Mouse (Mus musculus) limb, embryonic 14.5 days (tissue): Measurements from ENCODE around the gene Galnt12. TPM values are rescaled to one million over a fixed set of nuclear protein-coding genes. Genes with fewer than 3 reads are reported as not detected.

Source experiments
- ATAC-seq: fragments of 200-750 bp; cut with Nextera tagmentation; 2 replicates; pipeline ENCODE4 v1.8.0; 2017; ENCODE audit warnings: low read depth, moderate number of reproducible peaks, moderate TSS enrichment; ENCODE audit not compliant: low FRiP score
- DNase-seq: peaks from one replicate; pipeline ENCODE4 v3.0.0-alpha.2; 2015; ENCODE audit warnings: low spot score
- H3K27ac ChIP-seq: fragments of 300-500 bp; sonication (generic); replicated peaks from 2 replicates; pipeline ENCODE4 v1.5.1; 2014; ENCODE audit warnings: low read depth, mild to moderate bottlenecking, low read length, moderate library complexity, mixed read lengths
- H3K27me3 ChIP-seq: fragments of 300-500 bp; sonication (generic); 2 replicates; pipeline ENCODE4 v1.6.1; 2014; ENCODE audit warnings: low read length, mixed read lengths; ENCODE audit not compliant: control insufficient read depth, insufficient read depth
- H3K36me3 ChIP-seq: fragments of 300-500 bp; sonication (generic); 2 replicates; pipeline ENCODE4 v1.6.1; 2014; ENCODE audit warnings: mild to moderate bottlenecking, low read length, moderate library complexity, mixed read lengths; ENCODE audit not compliant: control insufficient read depth, insufficient read depth
- H3K4me1 ChIP-seq: fragments of 300-500 bp; sonication (generic); 2 replicates; pipeline ENCODE4 v1.6.1; 2014; ENCODE audit warnings: antibody characterized with exemption, low read length, mixed read lengths; ENCODE audit not compliant: control insufficient read depth, insufficient read depth
- H3K4me2 ChIP-seq: fragments of 300-500 bp; sonication (generic); replicated peaks from 2 replicates; pipeline ENCODE4 v1.6.1; 2014; ENCODE audit warnings: low read depth, mild to moderate bottlenecking, low read length, moderate library complexity; ENCODE audit not compliant: severe bottlenecking
- H3K4me3 ChIP-seq: fragments of 300-500 bp; sonication (generic); replicated peaks from 2 replicates; pipeline ENCODE4 v1.5.1; 2014; ENCODE audit warnings: low read length
- H3K9ac ChIP-seq: fragments of 300-500 bp; sonication (generic); 2 replicates; pipeline ENCODE4 v1.6.1; 2014; ENCODE audit warnings: mild to moderate bottlenecking, low read depth, low read length, moderate library complexity; ENCODE audit not compliant: severe bottlenecking
- H3K9me3 ChIP-seq: fragments of 300-500 bp; sonication (generic); 2 replicates; pipeline ENCODE4 v1.6.1; 2016; ENCODE audit warnings: low read length; ENCODE audit not compliant: control insufficient read depth
- POLR2A ChIP-seq: fragments of 200-500 bp; IDR thresholded peaks from 2 replicates; pipeline ENCODE4 v1.8.0; 2012; ENCODE audit warnings: inconsistent platforms, mild to moderate bottlenecking, moderate library complexity, borderline replicate concordance; ENCODE audit not compliant: insufficient read depth, insufficient read length; ENCODE audit errors: extremely low read depth
- WGBS: fragments of 180-500 bp; shearing (Covaris S2); extraction: QIAGEN DNeasy Blood & Tissue Kit; methylation state at CpG from one replicate; pipeline ENCODE4 v1.1.7; 2014; 5-methylcytosine and 5-hydroxymethylcytosine counted together
- polyA plus RNA-seq, 2 experiments: library from polyadenylated mRNA; depleted of rRNA in 1 of 2; stranded (reverse) in 1 of 2; unstranded in 1 of 2; fragments of >200 nt; fragmentation: Nextera tagmentation in 1 of 2; extraction: Ambion mirVana in 1 of 2; gene quantifications; 2 replicates each; pipeline versions ENCODE4 v1.2.1 to v1.2.3; 2012 to 2014

Galnt12 gene
- polyA plus RNA-seq, 2 experiments, result 4.7 to 5.4 TPM

GRCm38 (mm10) chr4:47080647-47081010, 11.1 kb upstream of the Galnt12 start:
- 92% methylated on average over 4 of the region's 4 CpGs for WGBS
- Histone ChIP-seq H3K27ac (no peak overlapping the region), H3K27me3 (no peaks in the 10 kb centered on the region), H3K9me3 (no peaks in the 10 kb centered on the region), H3K36me3 (no peaks in the 10 kb centered on the region), H3K4me3 (no peak overlapping the region), H3K4me2 (no peak overlapping the region), H3K9ac (no peak overlapping the region), H3K4me1 (no peaks in the 10 kb centered on the region)
- no peak for DNase-seq
- no peak for TF ChIP-seq POLR2A
- no peak for ATAC-seq

DNA sequence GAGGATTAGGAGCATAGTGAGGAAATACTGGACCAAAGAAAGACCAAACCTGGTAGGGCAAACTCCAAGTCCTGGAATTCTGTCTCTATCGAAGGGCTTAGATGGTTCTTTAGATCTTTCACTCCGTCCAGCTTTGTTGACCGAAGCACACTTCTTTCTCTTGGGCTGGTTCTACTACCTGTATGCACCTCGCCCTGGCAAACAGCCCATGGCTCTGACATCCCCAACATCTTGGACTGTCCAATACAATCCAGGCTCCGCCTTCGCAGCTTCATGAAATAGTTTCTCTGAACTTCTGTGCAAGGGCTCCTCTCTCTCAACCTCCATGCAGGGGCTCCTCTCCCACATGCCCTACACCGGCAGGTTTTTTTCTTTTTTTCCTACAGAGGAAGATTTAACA, 7.9 kb upstream of the Galnt12 start:
- Histone ChIP-seq H3K9ac (no peak overlapping the region), H3K36me3 (no peaks in the 10 kb centered on the region), H3K4me2 (no peak overlapping the region), H3K27me3 (no peaks in the 10 kb centered on the region), H3K4me1 (no peaks in the 10 kb centered on the region), H3K27ac (no peak overlapping the region), H3K4me3 (no peak overlapping the region), H3K9me3 (no peaks in the 10 kb centered on the region)
- 93% methylated on average over 7 of the region's 7 CpGs for WGBS
- no peak for DNase-seq
- ATAC-seq, result no peak
- no peak for TF ChIP-seq POLR2A

DNA sequence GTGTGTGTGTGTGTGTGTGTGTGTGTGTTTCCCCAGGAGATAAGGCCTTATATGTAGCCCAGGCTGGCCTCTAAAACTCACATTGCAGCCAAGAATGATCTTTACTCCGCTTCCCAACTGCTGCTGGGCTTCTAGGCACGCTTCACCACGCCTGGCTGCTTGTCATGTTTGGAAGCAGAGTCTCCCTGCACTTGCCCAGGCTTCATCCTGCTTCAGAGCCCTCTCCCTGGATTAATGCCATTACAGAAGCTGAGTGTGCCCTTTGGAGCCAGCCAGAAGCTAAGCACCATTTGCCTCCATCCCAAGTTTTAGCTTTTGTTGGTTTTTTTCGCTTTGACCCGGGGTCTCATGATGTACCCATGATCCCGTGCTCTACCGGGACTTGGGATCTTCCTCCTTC, 3.0 kb upstream of the Galnt12 start:
- WGBS, result 87% methylated on average over 7 of the region's 7 CpGs
- H3K9ac ChIP-seq, result no peak overlapping the region
- DNase-seq (no peak), ATAC-seq (no peak)
- no peak for TF ChIP-seq POLR2A
- H3K9me3 ChIP-seq, result no peaks in the 10 kb centered on the region
- H3K4me2 ChIP-seq, result no peak overlapping the region
- no peak overlapping the region for H3K27ac ChIP-seq
- no peak overlapping the region for H3K4me3 ChIP-seq
- H3K36me3 ChIP-seq, result no peaks in the 10 kb centered on the region
- H3K4me1 ChIP-seq, result peaks cover 5% of the 10 kb centered on the region
- peaks cover 26% of the 10 kb centered on the region; the same call in 1 of the 2 replicates for H3K27me3 ChIP-seq

GRCm38 (mm10) chr4:47092387-47093021, 795 bp downstream of the Galnt12 start:
- peaks cover 29% of the 10 kb centered on the region; the same call in 1 of the 2 replicates for H3K27me3 ChIP-seq
- peak overlapping the region; percentile 99 for H3K4me2 ChIP-seq
- WGBS, result 3% methylated on average over 20 of the region's 21 CpGs
- H3K4me3 ChIP-seq, result peak overlapping the region; percentile 64
- DNase-seq, result no peak
- H3K4me1 ChIP-seq, result peaks cover 5% of the 10 kb centered on the region
- H3K36me3 ChIP-seq, result no peaks in the 10 kb centered on the region
- ATAC-seq, result no peak
- H3K9ac ChIP-seq, result peak overlapping the region; percentile 65
- no peak for TF ChIP-seq POLR2A
- no peak overlapping the region for H3K27ac ChIP-seq
- H3K9me3 ChIP-seq, result no peaks in the 10 kb centered on the region

GRCm38 (mm10) chr4:47093161-47093560, 1.5 kb downstream of the Galnt12 start:
- H3K4me3 ChIP-seq, result no peak overlapping the region
- H3K27me3 ChIP-seq, result peaks cover 29% of the 10 kb centered on the region; the same call in 1 of the 2 replicates
- no peak for TF ChIP-seq POLR2A
- no peak overlapping the region for H3K27ac ChIP-seq
- WGBS, result 42% methylated on average over 9 of the region's 9 CpGs
- peaks cover 5% of the 10 kb centered on the region for H3K4me1 ChIP-seq
- H3K9me3 ChIP-seq, result no peaks in the 10 kb centered on the region
- no peak overlapping the region; the same call in 1 of the 2 replicates for H3K4me2 ChIP-seq
- H3K9ac ChIP-seq, result 0 out of 2 replicates have a peak overlapping the region, but pooled peaks have one; percentile 65
- DNase-seq (no peak), ATAC-seq (no peak)
- no peaks in the 10 kb centered on the region for H3K36me3 ChIP-seq
